Mouse (Mus musculus): ENCODE data around the gene Haao.
"Not testable (repeated sequence)": the region's sequence is repeated elsewhere in the genome, so short reads cannot be mapped to it uniquely, and the experiment has no call there.

Haao gene

DNA sequence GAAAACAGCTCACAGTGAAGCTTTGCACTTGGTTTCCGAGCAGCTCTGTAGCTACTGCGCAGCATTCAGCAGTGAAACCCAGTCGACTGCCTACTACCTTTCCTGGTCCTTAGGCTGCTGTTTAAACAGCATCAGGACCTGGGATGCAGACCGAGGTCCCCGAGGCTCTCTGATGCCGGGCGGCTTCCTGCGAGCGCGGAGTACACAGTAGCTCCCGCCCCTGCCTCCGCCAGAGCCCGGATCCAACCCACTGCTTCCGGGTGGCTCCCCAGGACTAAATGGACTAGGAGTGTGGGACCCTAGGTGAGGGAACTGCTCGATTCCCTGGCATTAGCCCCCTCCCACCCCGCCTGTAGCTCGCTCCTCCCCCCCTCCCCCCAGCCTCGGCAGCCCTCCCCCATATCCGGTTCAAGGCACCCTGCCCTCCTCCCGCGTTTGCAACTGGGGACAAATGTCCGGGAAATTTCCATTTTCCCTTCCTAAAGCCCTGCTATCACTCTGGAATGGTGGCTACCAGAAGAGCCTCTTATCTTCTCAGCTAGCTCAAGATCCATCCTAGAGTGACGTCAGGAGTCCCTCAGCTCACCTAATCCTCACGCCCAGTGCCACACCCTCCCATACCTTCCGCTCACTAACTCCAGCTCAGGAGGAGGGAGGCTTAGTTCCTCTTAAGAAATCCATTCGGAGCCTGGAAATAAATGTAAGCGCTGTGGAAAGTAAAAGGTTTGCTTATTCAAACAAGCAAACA, 14.5 kb upstream of the Haao start:
- DNase-seq, result peak; percentile 77

DNA sequence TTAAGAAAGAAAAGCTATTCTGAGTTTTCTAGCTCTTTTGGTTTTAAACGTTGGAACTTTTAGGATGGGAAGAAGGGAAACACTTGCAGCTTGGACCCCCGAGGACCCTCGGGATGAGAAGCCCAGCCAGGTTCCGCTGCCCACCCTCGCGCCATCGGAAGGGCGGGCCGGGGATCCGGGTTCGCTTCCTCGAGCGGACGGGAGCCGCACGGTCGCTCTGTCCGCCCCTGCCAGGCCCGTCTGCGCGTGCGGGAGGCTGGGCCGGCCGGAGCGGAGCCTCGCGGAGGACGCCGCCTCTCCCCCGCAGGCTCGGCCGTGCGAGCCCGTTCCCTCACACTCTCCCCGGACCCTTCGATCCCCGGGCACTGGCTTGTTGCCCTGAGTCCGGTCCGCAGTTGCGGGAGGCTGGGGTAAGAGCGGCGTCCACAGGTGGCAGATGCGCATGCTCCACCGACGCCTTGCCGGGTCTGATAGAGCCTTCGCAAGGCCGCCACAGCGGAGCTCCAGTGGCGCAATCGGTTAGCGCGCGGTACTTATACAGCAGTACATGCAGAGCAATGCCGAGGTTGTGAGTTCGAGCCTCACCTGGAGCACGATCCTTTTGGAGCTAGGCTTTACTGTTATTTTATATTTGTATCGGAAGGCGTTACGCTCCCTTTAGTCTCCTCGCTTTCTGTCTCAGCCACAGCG, 13.8 kb upstream of the Haao start:
- peak; percentile 97 for DNase-seq

DNA sequence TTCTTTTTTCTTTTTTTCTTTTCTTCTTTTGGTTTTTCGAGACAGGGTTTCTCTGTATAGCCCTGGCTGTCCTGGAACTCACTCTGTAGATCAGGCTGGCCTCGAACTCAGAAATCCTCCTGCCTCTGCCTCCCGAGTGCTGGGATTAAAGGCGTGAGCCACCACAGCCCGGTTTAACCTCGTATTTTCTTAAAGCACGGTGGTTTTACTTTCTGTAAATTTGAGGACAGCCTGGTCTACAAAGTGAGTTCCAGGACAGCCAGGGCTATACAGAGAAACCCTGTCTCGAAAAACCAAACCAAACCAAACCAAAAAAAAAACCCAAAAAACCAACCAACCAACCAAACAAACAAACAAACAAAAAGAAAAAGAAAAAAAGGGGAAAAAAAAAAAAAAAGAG, 13.2 kb upstream of the Haao start:
- DNase-seq, result not testable (repeated sequence)

DNA sequence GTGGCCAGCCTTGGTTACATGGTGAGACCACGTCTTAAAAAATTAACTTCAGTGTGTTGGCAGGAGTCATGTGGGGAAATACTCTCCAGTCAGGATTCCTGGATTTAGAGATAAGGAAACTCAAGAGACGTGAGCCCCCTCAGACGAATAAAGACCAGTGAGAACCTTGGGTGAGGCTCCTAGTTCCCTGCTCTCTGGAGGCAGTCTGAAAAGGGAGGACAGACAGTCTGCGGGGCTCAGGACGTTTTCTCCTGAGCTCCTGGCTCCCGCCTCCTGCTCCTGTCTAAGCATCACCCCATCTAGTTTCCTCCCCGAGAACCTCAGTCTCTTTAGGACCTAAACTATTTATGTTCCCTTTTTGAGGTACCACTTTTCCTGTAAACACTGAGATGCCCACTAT, 12.5 kb upstream of the Haao start:
- DNase-seq, result no peak

DNA sequence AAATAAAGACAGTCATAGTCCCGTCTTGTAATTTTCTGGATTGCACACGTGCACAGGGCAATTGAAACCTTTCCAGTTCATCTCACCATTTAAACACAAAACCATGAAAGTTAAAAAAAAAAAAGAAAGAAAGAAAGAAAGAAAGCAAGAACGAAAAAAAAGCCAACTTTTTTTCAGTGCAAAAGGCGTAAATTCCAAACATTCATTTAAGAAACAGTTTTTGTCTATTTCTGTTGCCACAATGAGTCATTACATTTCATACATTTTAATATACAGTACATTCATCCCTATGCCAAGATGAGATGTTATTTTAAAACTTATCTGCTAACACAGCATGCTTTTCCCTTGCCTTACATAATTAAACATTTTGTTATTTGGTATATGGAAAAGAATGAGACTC, 11.9 kb upstream of the Haao start:
- no peak for DNase-seq

DNA sequence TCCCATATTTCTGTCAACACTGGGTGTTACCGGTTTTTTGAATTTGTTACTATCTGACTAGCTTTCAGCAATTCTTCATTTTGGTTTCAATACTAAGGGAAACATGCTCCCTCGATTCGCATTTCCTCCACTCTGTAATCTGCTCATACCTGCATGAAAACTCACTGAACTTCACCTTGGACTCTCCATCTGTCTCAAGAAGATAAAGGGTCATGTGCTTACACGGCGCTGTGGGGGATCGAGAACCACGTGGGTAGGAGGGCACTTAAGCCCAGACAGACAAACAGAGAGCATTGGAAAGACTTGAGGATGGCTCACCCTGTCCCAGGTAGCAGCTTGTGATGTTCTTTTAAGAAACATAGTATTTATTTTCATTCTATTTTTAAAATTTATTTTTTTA, 10.7 kb upstream of the Haao start:
- no peak for DNase-seq

DNA sequence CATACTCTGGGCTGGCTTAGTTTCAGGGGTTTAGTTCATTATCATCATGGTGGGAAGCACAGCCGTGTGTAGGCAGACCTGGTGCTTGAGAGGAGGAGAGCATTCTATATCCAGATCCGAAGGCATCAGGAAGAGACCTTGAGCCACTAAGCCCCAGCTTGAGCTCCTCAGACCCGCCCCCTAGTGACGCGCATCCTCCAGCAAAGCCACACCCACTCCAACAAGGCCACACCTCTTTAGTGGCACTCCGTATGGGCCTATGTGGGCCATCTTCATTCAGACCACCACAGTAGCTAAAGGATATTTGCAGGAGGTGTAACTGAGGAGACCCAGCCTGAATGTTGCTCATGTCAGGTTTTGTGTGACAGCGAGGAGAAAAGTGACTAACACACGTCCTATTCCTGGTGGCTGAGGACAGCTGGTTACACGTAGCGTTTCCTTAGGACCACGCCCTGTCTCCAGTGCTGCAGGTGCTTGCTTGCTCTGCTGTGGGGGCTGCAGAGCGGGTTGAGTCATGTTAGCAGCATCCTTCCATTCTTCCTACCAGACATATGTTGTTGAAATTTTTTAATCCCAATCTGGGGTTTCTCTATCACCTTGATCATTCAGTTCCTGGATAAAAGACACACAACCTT, 6.6 kb upstream of the Haao start:
- DNase-seq, result peak; percentile 58

DNA sequence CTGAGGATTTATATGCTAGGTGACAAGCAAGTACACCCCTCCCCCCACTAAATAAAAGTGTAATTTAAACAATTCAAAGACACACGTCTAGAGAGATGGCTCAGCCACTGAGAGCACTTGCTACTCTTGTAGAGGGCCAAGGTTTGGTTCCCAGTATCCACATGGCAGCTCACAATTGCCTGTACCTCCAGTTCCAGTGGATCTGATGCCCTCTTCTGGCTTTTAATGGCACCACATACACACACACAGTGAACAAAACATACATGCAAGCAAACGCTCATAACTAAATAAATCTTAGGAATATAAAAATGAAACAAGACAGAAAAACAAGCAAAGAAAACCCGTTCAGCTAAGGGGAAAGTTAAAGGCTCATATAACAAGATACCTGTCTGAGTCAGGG, 6.1 kb upstream of the Haao start:
- no peak for DNase-seq

DNA sequence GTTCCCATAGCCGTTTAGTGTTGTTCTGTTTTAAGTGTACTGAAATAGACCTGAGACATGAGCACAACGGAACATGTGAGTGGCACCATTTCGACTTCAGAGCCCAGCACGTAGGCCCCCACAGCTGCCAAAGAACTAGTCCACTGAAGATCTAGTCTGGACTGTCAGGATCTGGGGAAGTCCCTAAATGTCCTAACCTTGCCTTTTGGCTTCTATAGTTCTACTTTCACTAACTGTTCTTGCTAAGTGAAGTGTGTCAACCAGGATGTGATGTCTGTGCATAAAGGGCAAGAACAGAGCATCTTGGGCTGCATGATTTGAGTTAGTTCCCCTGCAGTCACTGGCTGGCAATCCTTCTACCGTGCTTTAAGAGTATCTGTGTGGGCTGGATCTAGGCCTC, 3.1 kb upstream of the Haao start:
- no peak for DNase-seq

DNA sequence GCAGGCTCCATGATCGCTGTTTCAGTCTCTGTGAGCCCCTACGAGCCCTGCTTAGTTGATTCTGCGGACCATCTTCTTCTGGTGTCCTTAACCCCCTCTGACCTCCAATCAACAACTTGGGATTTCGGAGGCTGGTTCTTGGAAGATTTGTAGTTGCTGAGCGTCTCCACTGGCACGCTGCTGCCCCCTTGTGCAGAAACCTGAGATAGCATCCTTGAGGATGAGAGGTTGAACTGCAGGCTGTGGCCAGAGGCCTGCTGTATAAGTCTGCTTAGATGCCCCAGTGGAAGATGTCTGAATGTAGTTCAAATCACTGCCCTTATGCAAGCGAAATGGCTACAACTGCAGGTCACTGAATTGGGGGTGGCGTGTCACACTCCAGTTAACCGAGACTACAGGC, 2.7 kb upstream of the Haao start:
- peak; percentile 87 for DNase-seq

DNA sequence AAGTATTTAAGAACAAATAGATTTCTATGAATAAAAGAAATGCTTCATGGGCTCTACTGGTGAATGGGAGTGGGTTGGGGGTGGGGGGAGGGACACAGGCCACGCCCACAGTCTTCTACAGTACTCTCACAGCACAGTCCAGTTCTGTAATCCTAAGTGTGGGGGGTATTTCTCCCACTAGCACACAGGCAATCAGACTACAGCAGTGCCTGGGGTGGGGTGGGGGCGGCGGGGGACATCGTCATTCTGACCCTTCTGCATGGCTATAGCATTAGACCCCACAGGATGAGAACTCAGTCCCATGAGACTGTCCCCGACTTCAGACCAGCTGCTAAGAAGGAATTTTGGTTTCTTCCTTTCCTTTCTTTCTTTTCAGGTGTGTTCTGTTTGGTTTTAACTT, 2.0 kb upstream of the Haao start:
- no peak for DNase-seq

DNA sequence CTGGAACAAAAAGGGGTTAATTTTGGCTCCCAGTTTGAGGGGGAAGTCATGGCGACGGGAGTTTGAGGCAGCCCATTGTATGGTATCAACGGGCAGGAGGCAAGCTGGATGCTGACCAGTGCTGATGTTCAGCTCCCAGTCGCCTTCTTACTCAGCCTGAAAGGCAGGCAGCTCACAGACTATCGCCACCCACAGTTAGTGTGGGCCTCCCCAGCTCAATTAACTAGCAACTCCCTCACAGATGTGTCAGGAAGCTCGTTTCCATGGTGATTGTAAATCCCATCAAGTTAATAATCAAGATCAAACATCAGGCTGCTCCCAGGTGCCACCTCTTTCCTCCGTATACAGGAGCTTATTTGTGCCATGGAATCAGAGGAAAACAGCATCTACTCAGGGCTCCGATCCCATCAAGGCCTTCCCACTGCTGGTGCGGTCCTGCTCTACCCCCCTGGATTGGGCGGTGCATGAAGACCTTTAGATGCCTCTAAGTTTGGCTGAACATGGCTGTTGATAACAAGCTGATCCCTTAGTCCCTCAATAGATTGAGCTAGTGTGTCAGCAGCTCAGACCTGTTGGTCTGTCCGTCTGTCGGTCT, 1.4 kb upstream of the Haao start:
- no peak for DNase-seq

DNA sequence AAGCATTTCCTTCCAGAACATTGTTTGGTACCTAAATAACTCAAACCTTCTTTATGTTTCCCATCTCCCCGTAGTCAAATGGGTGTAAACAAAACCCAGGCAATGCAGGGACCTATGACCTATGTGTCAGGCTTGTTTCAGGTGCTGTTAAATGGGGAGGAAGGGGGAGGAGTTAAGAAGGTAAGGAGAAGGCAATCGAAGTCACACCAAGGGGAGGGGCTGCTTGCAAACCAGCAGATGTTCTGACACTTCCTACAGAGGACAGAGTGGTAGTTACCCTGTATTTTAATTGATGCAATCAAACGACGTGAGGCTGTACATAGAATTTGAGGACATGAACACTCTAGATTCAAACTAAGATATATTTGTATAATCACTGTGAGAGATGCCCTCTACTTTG, 719 bp upstream of the Haao start:
- DNase-seq, result no peak

DNA sequence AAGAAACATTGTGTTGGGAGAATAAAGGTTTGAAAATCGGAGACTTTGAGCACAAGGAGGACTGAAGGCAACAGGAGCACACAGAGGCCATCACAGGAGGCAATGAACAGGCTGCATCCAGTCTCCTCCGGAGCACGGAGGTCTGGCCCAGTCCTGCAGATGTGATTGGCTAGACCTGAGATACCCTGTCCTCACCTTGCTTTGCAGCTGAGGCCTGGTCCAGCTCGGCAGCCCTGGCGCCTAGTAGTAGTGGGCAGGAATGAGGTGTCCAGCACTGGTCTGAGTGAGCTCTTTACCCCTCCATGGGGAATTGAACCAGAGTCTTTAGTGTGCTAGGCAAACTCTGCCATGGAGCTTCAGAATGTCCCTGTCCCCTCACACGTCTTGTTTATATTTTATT, 663 bp downstream of the Haao start:
- no peak for DNase-seq

DNA sequence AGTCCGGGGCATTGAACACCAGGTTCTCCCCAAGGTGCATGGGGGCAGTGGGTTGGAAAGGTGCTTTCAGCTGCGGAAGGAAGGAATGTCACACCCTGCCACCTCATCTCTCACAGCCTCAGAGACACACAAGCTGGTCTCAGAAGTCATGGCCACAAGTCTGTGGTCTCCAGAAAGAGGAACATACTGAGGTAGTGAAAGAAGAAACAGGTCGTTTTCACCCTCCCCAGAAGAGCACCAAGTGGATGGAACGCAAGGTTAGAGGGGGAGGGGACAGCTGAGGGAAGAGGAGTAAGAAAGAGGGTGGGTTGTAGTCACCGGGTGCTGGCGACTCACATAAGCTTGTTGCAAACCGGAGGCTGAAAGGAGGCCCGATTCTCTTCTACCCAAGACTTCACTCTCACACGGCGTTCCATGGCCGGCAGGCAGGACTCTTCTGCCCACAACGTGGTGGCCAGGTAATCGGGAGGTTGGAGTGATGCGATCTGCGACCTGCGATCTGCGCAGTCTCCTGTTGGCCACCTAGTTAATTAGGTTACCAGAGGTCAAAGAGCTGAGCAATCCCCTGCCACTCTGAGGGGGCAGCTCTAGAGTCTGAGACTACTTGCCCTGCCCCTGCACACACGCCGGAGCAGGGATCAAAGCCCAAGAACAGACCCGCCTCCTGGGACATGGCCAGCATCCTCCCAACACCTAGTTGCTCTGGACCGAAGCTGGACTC, 1.3 kb downstream of the Haao start:
- no peak for DNase-seq

DNA sequence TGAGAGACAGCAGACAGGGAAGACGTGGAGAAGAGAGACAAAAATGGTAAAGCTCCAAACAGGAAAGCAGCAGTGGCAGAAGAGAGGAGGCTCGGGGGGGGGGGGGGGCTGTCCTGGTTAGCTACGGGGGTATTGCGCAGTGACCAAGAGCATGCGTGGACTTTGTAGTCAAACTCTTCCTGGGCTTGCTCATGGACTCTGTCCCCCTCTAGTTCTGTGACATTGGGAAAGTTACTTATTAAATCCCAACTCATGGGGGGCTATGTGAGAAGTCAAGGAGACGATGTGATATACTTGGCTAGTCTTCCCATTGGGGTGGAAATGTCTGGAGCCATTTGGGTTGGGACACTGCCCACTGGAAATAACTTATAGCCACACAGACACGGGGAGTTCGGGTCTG, 2.2 kb downstream of the Haao start:
- DNase-seq, result no peak

DNA sequence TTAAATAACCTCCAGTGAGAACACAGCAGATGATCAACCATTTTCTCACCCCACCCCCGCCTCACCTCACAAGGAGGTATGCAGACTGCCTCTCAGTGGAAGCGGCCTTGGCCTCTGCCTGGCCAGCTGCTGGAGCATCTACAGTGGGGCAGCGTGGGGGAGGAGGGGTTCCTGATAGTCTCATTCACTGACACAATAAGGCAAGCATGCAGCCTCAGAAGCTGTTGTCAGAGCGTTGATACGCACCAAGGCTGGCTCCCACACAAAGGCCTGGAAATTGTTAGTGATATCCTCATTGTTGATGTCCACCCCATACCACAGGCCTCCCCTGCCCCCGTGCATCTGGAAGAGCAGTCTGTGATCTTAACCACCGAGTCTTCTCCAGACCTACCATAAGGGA, 4.0 kb downstream of the Haao start:
- no peak for DNase-seq

DNA sequence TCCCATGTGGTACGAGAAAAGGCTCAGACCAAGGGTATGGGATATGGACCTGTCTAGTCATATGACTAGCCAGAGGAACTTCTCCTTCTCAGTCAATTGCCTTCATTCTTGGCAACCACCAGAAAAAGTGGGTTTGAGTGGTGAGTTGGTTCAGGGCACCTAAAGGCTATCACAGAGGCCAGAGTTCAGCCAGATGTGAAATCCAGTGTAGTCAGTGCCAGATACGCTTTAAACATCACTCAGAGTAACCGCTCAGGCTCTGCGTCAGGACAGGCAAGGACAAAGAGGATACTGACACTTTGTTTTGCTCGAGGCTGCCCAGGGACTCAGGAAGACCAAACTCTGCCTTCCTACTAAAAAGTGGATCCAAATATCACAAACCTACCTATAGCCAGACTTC, 6.8 kb downstream of the Haao start:
- no peak for DNase-seq

DNA sequence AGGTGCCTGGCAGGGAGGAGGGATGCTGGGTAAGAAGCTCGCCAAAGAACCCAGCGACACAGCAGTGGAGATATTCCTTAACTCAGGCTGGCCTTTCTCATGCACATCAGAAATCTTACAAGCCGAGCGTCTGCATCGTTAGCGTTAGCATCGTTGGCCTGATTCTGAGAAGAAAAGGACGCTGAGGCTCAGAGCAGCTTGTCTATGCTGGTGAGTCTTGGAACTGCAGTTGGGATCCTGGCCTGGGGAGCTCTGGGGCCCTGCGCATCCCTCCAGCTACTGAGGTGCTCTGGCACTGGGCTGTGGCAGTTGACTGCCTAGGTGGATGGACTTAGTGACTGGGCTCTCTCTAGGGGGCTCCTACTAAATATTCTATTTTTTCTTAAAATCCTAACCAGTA, 8.6 kb downstream of the Haao start:
- no peak for DNase-seq

DNA sequence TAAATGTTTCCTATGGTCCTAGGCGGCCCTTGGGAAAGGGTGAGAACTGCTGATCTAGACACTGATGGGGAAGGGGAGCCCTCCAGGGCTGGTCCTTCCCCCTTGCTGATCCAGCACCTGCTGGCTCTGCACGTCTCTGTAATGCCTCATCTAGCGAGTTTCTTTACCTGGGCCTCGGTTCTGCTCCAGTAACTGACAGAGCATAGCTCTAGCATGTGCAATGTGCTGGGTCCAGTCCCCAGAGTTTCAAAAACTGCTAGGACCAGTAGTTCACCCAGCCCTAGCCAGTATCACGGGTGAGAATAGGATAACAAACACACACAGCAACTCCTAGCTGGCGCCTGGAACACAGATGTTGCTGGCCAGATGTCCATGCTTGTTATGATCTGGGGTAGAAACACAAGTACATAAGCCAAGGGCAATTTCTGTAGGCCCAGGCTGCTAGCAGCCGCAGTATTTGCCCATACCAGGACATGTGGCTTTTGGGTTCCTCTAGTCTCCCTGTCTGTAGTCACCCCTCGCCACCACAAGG, 10.0 kb downstream of the Haao start:
- DNase-seq, result no peak

DNA sequence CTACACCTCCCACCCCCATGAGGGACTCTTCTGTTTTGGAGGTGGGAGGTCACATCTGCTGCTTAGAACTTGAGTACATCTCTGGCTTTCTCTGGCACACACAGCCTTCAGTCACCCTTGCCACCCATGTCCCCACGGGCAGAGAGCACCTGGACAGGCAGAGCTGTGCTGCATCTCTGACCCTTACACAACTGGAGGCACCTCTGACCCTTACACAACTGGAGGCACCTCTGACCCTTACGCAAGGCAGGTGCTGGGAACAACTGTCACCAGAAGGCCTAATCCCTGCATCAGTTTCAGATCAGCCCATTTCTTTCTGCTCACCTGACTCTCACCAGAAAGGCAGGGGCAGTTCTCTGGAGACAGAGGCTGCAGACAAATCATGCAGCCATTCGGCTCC, 11.7 kb downstream of the Haao start:
- no peak for DNase-seq

DNA sequence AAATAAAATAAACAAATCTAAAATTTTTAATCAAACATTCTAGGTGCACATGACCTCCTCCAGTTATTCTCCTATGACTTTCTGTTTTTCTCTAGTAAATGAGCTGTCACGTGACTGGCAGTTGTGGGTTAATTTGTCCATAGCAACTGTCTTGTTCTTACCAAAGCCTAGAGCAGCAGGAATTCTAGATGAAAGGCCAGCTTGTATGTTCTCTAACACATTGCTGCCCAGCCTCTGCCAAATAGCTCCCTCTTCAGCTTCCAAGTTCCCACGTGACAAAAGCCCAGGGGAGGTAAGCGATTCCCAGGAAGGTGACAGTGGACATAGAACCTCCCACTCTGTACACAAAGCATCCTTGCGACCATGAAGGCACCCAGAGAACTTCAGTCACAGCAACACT, 13.6 kb downstream of the Haao start:
- no peak for DNase-seq

Measured in right cerebral cortex, adult 18-20 months (tissue).